Mouse (Mus musculus) lung, postnatal 4 days (tissue): ENCODE measurements around the gene Samd13.
A peak's percentile ranks its signal among the peaks of the same experiment; 100 is the strongest.

Experiments used
- DNase-seq, 2 experiments: peaks; one replicate each; pipeline ENCODE4 v3.0.0; 2021

Gene Samd13

DNA sequence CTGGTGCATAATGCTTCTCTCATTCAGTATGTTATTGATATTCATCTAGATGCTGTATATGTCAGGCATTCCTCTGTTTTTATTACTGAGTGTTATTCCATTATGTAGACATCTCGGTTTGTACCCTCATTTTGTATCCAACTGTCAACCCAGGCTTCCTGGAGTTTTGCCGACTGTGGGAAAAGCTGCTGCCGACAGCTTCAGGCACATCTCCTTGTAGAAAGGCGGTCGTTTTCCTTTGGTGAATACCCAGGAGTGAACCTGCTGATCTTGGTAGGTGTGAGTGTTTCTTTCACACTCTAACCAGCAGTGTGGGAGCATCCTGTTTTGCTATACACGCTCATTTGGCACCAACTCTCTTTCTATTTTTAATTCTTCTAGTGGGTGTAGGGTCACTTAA is 24.4 kb downstream of the Samd13 start:
- no peak for DNase-seq

DNA sequence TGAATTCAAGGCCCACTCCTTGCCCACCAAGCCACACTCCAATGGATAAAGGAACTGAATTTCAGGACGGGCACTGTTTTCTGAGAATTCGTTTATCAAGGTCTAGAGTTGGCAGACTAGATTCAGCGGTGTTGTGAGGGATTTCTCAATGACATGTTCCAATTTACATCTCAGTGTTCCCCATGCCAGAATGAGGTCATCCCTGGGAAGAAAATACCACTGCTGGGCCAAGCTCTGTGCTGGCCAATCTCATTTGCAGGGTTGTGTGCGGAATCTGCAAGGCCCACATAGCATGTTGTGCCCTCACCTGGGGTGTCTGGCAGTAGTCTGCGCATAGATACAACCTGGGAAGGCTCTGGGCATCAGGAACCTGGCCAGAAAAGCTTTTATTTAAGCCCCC is 26.1 kb downstream of the Samd13 start:
- no peak for DNase-seq

DNA sequence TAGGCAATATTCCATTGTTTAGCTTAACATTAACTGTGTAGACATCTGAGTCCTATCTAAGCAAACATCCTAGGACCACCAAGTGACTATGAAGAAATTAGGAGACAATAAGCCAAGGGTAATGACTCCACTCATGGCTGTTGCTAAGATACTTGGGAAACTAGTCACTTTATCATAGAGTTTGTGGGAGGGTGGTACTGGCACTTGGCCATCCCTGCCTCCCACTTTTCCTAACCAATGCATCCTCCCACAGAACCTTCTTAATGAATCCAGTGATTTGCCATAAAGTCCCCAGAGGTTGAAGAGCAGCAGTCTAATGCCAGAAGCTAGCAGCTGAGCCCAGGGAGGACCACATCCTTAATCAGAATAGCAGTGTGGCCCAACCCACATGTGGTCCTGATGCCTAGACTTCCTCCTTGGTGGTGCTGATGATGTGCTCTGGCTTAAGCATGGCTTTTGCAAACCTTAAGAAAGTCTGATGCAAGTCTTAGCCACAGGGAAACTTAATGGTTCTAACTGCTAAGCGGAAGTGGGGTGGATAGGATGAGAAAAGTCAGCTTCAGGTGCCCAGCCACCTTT is 27.2 kb downstream of the Samd13 start:
- DNase-seq: no peak

DNA sequence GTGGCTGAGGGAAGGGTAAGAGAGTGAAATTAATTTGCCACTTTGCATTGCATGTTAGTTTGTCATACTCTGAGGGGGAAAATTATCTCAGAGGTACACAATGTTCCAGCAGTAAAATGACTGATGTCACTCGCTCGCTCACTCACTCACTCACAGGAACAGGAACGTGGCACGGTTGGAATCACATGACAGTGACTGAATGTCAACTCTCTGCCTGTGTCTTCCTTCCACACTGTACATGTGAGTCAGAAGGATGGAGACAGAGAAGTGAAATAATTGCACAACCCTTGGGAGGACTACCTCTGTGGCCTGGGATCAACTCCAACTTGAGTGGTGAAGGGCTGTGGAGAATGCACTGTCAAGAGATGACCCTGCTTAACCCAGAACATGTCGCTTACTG is 28.0 kb downstream of the Samd13 start:
- DNase-seq: no peak

DNA sequence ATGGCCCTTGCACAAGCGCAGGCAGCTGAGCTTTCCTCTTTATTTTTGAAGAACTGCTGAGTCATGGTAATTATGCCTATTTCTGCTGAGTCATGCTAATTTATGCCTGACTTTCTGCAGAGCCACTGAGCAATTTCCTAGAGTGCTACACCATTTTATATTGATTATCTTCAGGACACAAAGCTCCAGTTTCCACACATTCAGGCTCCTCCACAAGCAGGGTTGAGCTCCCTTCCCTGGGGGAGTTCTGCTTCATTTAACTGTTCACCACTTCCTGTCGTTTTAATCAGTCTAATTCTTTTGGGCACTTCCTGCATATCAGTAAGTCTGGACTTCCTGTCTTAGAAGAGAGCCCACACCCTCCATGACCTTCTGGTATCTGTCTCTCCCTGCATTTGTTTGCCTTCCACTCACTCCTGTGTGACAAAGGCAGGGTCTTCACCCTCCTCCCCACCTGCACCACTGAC is 30.2 kb downstream of the Samd13 start:
- no peak for DNase-seq

DNA sequence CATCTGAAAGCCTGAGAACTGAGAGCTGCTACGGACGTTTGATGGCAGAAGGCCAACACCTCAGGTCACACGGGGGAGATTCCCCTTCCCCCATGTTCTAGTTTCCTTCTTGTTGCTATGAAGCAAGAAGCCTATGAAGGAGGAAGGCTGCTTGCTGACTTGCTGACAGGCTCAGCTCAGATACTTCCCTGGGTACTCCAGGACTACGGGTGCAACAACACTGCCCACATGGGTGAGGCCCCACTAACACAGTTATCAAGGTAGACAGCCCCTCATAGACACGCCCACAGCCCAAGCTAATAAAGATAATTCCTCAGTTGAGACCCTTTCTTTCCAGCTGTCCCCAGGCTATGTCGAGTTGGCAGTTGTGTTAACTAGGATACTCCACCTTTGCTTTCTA is 31.7 kb downstream of the Samd13 start:
- DNase-seq: no peak

DNA sequence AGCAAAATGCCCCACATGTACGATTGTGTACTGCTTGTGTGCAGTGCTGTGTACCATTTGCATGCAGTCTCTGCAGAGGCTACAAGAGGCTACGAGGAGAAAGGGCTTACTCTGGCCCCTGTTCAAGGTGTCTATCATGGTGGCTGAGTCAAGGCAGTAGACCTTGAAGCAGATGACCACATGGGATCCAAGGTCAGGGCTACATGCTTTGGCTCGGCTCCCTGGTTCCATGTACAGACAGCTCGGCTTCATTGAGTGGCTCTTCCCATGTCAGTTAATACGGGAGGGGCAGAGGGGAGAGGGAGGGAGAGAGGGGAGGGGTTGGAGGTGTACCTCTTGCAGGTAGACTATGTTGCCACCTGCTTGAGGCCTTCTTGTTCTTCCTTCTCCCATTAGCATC is 33.0 kb downstream of the Samd13 start:
- DNase-seq: no peak

DNA sequence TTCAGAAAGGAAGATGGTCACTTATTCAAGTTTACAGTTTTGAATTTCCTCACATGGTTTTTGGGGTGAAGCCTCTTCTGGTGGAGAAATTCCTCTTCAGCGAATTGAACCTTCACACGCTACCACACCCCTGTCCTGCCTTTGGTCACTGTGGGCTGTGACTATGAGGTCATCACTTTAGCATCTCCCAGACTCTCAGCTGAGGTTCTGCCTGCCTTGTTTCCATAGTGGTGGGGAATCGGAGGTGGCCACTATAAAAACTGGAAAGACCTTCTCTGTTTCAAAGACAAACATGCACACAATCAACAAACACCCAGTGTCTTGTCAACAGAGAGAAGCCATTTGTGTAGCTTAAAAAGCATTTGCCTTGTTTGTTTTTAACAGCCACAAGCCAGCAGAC is 34.2 kb downstream of the Samd13 start, which contains the start of gene 4930503B20Rik:
Gene 4930503B20Rik, minus strand, starts transcription at position 101 of the 400 bp plus-strand sequence.
- DNase-seq: no peak

DNA sequence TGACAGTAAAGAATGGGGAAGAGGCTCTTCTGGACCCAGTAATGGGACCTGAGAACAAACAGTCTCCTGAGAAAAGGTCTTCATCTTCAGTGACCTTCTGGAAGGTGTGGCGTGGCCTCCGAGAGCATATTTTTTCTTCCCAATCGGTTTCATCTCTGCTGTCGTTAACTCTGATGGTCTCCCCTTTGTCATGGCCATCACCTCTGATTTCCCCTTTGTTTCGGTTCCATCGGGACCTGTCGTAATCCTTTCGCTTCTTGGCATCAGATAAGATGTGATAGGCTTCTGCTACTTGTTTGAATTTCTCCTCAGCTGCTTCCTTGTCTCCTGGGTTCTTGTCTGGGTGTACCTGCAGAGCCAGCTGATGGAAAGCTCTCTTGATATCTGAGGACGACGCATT is 34.7 kb downstream of the Samd13 start:
- no peak for DNase-seq

DNA sequence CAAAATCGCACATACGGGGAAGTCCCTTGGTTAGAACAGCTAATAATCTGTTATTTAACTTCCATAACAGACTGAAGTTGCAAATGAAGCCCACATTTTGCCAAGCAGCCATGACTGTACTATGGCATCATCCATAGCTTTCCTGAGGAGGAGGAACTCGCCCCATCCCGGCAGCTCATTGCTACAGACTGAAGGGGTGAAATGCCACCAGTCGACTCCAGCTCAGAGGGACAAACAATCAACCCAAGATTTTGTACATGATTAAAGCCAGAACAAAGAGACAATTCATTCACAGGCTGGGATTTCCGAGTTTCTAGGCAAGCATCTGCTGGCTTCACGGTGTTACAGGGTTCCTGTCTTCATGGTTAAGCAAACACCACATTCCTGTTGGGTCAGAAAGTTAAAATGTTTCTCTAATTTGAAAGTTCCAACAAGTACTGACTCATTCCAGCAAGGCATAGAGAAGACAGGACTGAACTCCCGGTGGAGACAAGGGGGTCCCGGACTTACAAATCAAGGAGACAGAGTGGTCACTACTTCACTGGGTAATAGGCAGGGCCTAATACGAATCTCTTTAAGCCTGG is 36.0 kb downstream of the Samd13 start:
- DNase-seq: no peak

DNA sequence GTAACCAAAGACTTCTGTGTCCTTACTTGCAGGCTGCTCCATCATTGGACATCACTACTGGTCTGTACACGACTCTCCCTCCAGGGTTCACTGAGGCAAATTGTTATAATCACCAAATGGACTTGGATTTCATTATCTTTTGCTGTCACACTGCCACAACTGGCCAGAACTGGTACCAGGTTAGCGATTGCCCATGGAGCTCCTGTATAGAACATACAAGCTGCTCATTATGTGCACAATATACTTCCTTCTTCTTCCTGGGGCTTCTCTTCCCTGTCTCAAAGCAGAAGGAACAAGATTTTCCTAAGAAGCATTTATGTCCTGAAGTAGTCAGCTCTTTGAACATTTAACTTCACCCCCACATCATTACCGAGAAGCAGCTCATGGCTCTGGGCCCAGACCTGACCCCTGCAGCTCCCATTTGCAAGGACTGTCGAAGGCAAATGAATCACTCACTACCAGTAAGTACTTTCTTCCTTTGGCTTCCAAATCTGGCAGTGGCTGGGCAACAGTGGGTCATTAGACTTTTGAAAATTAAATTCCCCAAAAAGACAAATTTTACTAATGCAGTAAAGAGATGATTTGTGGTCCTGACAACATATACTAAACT is 43.5 kb downstream of the Samd13 start:
- DNase-seq: peak; percentile 8 to 61

DNA sequence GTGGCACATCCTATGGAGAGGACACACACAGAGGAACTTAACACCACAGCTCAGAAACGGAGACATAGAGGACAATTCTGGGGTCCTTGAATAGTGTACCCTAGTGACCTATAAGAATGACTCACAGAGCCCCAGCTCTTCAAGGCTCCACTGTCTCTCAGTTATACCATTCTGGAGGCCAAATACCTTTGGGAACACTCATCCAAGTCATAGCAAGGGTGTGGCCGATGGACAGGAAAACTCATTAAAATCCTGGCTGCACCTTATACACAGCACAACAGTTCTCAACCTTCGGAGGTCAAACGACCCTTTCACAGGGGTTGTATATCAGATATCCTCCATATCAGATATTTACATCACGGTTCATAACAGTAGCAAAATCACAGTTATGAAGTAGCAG is 52.9 kb downstream of the Samd13 start:
- DNase-seq: no peak

DNA sequence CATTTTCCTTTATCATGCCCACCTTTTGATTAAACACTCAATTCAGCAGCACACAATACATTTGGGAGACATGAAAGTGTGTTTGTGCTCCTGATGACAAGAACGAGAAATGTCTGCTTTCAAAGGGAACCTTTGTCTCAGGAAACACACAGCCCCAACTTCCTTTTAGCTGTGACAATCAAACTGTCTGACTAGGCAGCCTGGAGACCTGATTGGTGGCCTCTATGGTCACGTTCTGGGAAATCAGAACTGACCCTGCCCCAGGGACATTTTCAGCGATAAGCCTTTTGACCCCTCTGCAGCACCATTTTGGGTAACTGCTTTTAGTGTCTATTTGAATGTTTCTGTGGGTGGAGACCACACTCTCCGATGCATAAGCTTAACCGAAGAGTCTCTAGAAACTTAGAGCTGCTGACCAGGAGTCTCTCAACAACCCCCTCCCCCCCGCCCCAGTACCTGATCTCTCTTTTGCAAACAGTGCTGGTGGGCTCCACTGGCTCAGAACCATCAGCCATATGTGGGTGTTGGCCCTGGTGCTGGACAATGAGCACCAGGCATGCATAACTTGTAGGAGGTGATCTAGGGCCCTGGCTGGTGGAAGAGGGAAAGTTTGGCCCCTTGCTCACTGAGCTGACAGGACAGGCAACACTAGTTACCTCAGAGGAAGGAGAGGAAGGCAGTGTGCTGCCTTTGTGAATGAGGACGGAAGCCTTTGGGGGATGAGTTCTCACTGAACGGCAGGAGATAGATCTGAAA is 57.0 kb downstream of the Samd13 start:
- no peak for DNase-seq

DNA sequence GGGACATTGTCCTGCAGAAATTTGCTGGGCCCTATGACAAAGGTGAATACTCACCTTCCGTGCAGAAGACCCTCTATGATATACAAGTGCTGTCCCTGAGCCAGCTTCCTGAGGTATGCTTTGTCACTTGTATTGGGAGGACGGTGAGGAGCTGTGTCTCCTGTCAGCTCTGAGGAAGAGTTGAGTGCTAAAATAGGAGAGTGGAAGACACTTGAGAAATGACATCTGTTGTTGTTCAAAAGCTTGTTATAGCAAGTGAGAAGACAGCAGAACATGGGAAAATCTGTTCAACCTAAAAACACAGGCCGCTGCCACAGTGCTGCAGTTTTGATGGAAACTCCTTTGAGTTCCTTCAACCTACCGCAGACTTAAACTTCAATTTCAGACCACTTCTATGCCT is 59.6 kb downstream of the Samd13 start:
- DNase-seq: no peak

DNA sequence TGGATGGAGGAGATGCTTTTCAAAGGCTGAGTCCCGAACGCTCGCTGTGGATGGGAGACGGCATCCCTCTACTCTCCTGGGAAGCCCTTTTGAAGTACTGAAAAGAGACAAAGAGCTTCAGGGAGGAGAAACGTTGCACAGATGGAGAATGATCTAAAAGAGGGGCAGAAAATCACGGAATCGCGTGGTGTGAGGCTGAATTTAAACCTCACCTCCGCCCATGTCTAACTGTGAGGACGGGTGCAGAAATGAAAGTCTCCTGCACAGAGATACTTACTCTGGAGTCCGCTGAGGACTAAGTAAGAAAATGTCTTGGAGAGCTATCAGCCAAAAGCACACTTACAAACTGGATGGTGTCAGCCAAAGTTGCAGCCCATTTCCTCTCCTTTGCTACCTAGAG is 63.4 kb downstream of the Samd13 start:
- DNase-seq: no peak

DNA sequence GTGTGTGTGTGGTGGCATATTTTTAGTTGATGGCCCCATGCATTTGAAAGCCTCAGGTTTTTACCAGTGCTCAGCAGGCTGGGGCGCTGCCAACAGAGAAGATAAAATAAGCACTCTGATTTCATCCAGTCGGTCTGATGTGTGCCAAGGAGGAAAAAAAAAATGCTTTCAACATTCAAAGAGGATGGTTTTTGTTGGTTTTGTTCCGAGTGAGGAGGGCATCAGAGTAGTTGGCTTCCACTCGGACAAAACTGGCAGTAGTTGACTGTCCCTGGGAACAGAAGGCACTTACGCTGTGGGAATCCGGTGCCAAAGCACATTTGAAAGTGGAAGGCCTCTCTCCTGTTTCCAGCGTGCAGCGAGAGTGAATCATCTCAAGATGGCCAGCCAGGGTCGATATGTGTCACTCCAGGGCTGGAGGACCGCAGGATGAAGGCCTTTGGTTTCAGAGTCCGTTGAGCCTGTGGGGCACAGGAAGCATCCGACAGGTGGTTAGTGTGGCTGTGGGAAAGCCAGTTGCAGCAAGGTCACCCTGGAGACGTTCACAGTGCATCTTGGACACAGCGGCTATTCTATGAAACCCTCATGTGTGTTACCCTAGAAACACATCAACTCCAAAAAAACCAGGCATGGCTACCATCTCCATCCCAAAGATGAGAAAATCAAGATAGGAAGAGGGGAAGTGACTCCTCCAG is 64.7 kb downstream of the Samd13 start:
- DNase-seq: no peak

DNA sequence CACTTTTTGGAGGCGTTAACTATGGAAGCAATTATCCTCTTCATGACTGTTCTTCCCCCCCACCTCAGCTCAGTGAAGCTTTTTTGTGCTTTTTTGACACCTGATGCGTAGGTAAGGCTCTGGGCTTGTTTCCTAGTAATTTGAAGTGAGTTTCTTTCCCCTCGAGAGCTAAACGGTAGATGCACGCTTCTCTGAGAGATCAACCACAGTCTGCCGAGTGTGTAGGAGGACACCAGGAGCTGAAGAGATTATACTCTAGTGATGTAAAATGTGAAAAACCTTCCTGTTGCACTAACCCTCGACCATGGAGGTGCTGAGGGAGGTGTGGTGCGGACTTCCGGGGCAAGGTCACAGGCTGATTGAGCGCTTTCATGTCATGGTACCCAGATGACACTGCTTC is 65.3 kb downstream of the Samd13 start:
- DNase-seq: no peak

DNA sequence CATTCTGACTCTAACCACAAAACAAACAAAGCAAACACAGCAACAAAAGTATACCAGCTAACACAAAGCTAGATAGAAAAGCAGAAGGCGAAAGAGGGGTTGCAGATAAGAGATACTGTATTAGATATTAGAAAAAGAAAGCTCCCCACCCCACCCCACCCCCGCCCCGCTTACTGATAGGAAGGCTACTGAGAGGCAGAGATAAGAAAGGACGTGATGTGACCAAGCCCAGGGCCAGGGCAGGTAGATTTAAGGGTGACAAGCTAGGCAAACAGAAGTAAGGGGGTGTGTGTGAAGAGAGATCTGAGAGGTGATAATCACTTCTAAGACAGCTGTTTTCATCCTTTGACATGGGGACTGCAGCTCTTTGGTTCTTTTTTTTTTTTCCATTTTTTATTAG is 67.0 kb downstream of the Samd13 start:
- no peak for DNase-seq

DNA sequence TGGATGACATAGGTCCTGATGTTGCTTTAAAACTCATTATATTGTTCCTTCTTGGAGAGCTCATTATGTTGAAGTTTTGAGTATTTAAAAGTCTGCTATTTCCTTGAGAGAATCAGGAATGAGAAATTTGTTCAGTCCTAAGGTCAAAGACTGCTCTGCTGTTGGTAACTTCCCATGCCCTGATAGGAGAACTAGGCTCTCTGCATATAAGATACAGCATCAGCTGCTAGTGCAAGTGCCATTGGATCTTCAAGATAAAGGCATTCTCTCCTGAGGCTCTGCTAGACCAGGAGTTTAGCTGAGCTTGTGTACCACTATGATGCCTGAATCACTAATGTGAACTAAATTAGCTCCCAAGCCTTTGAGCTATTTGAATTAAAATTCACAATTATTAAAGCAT is 67.4 kb downstream of the Samd13 start:
- DNase-seq: no peak

DNA sequence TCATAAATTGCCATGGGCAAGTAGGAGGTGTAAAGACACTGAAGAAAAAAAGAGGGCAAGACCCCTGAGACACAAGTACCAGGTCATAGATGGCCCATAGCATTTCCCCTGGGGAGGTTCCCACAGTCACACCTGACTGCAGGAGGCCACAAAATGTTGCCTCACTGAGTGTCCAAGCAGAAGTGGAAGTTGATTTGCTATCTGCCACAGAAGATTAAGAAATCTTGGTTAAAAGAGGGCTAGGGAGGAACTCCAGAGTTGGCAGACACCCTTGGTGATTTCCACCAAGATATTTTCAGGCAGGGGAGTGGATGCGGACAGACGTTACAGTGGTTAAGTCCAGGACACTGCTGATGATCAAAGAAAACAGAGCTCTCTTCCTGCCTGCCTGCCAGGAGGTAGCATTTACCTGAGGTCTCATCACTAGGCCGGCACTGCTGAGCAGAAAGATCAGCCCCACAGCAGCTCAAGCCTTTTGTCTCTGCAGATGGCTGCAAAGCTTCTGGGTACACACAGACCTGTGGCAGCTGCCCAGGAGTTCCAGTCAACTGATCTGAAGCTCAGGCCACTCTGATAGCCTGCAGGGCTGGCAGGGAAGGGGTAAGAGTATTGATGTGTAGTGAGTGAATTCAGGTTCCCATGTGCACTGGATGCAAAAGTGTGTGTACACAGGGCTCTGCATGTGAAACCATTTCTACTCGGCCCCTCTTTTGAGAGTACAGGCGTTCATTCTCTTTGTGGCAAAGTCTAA is 68.7 kb downstream of the Samd13 start:
- DNase-seq: no peak

DNA sequence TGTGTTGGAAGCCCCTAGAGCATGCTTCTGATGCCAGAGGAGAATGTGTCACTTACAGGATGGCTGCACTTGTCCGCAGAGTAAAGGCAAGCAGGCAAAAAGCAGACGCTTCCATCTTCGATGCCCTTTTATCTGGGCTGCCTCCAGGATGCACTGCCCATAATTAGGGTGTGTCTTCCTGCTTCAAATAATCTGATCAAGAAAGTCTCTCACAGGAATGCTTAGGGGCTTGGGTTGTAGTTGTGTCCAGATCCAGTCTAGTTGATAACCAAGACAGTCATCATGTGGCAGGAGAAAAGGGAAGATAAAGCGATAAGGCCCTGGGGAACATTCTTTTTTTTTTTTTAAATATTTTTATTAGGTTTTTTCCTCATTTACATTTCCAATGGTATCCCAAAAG is 69.9 kb downstream of the Samd13 start, which contains the start of gene Dnase2b:
Gene Dnase2b, minus strand, starts transcription at position 101 of the 400 bp plus-strand sequence.
- DNase-seq: no peak

DNA sequence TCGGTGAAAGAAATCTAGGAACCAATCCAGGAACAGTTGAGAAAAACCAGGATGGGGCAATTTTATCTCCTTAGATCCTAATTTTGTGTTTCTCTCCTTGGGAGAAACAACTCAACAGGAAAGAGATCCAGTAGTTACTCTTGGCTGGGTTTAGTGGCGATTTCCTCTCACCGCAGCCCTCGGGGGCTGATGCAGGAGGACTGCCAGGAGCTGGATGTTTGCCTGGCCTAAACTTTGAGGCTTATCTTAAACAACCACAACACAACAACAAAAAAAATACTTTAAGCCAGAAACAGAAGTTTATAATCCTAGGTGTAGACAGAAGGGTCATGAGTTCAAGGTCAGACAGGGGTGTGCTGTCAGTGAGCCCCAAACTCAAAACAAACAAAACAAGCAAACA is 73.6 kb downstream of the Samd13 start:
- DNase-seq: no peak

DNA sequence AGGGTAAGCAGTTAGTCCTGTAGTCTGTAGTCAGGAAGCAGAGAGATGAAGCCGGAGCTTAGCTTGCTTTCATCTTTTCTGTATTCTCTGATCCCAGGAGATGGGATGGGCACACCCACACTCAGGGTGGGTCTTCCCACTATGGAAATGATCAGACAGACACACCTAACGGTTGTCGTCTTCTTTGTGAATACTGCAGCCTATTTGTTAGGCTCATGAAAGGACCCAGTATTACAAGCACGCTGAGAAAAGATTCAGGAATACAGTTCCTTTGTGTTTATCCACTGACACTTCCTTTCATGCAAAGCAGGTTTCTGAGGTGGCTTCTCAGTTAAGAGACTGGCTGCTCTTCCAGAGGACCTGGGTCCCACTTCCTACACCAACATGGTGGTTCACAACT is 74.1 kb downstream of the Samd13 start:
- no peak for DNase-seq
